Mouse (Mus musculus) left cerebral cortex, adult 18-20 months (tissue): ENCODE results near the gene Fbrsl1. TPM values are rescaled to one million over a fixed set of nuclear protein-coding genes. Genes with fewer than 3 reads are reported as not detected.
"Not testable (repeated sequence)": the region's sequence is repeated elsewhere in the genome, so short reads cannot be mapped to it uniquely, and the experiment has no call there.

Experiments
- DNase-seq, 2 experiments: peaks; one replicate each; pipeline ENCODE4 v3.0.0; 2021 to 2022; ENCODE audit warnings: low spot score in 2 of 2, mixed read lengths in 1 of 2
- total RNA-seq, 2 experiments: library from RNA; stranded (reverse); gene quantifications; 2 replicates each; pipeline ENCODE4 v1.2.3; 2021

Gene Fbrsl1
- total RNA-seq, 2 experiments from 2014 or later, result 73.8 to 80.7 TPM

DNA sequence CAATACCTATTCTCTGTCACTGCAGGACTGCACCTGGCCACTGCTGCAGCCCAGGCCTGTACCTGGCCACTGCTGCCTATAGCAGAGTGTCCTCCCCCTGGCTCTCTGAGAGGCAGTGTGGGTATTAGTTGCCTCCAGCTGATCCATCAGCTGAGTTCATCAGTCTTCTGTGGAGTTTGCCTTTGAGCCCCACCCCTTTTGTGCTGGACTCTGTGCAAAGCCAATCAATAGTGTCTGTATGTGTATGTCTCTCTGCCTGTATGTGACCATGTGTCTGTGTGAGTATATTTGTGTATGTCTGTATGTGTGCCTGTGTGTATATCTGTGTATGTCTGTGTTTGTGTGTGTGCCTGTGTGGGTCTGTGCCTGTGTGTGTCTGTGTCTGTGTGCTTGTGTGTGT is 7.0 kb upstream of the Fbrsl1 start:
- no peak for DNase-seq

- no peak for DNase-seq
These were observed 991 bp upstream of the Fbrsl1 start for GRCm38 (mm10) chr5:110449294-110449693.

- peak in 1 of 2 experiments; percentile 36 for DNase-seq
These were observed 425 bp downstream of the Fbrsl1 start for GRCm38 (mm10) chr5:110447720-110448435.

DNA sequence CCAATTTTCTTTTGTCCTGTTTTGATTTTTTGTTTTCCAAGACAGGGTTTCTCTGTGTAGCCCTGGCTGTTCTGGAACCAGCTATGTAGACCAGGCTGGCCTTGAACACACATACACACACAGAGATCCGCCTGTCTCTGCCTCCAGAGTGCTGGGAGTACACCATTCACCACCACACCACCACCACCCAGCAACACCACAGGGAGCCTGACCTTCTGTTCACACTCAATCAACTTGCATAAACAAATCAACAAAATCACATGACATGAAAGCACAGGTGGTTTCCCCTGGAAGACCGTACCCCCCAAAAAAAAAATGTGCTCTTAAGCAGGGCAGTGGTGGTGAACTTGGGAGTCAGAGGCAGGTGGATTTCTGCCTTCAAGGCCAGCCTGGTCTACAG is 3.8 kb downstream of the Fbrsl1 start:
- no peak for DNase-seq

GRCm38 (mm10) chr5:110442966-110443590 is 5.2 kb downstream of the Fbrsl1 start:
- DNase-seq, result no peak

DNA sequence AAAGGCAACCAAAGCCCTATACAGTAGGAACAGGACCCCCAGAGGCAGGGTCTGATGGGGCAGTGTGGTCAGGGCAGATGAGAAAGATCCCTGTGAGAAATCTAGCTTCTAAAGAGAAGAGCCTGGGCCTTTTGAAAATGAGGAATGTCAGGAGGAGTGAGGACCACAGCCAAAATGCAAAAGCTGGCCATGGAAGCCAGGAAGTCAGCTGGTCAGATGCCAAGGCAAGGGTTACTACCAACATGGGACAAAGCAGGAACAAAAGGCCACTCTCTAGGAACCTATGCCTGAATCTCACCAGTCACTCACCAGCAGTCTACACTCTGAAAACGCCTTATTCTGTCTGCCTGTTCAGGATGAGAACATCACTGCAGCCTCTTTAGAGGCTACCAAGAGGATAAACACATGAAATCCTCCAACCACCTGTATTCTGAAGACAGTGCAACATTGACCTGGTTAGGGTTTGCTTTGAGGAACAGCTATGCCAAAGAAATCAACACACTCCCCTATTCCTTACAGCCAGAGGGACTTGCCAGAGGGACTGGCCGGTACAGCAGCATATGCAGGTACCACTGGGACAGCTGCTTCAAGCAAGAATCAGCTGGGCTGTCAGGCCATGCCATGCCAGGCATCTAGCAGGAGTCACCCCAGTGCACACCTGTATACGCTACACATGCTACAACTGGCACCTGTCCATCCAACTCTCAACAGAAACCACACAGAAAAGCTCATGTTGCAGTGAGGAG is 8.6 kb downstream of the Fbrsl1 start:
- no peak for DNase-seq

DNA sequence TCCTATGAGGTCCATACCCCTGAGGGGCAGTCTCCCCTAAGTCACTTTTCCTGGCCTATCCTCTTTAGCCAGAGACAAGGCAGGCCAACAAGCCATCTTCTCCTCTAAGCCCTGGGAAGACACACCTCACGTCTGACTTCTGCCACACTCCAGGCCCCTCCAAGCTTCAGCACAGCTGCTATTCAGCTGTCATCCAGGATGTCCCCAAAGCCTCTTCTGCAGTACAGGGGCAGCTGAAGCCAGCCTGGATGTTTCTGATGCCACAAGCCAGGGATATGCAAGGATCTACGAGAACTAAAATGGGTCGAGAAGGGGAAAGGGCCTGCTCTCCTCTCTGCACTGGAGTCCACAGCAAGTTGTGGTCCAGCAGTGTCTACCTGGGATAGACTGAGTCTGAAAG is 9.7 kb downstream of the Fbrsl1 start:
- no peak for DNase-seq

DNA sequence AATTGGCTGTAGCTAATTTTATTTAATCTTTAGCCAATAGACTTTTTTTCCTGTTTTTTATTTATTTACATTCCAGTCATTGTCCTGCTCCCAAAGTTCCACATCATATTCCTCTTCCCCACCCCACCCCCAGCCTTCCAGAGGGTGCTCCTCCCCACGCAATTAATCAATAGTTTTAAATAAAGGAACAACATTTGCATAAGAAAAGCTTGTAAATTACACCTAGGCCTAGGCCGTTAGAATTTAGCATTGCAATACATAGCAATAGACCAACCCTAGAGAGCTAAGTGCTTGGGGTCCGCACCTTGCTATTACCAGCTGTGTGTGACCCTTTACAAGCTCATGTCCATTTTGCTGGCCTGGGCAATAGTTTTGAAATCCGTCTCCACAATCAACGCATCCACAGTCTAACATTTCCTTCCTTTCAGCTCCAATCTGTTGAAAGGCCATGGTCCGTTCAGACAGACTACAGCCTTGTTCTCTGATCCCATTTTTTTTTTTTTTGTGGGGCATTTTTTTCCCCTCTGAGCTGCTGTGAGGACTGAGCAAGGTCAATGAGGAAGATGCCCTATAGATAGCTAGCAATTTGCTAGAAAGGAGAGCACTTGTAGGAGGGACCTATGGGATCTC is 10.6 kb downstream of the Fbrsl1 start:
- DNase-seq, result no peak

DNA sequence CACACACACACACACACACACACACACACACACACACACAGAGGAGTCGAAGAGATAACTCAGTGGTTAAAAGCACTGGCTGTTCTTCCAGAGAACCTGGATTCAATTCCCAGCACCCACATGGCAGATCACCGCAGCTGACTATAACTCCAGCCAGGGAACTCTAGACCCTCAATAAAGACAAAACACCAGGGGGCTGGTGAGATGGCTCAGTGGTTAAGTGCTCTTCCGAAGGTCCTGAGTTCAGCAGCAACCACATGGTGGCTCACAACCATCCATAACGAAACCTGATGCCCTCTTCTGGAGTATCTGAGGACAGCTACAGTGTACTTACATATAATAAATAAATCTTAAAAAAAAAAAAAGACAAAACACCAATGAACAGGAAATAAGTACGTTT is 12.1 kb downstream of the Fbrsl1 start:
- DNase-seq, result not testable (repeated sequence)

DNA sequence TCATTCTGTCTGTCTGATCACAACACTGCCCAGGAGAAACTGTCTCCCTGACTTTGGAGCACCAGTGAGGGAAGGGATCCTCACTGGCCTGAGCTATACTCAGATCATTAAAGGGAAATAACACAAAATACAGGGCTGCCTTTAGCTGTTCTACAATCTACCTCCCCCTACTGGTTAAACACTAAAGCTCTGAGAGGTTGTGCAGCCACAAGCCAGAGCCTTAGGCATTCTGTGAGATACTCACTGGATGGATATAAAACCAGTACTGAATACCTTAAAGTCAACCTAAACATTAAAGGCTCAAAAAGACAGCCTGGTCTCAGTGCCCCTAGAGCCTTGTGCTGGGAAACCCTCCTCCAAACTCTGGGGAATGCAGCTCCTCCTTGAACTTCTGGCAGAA is 13.5 kb downstream of the Fbrsl1 start:
- DNase-seq, result no peak

DNA sequence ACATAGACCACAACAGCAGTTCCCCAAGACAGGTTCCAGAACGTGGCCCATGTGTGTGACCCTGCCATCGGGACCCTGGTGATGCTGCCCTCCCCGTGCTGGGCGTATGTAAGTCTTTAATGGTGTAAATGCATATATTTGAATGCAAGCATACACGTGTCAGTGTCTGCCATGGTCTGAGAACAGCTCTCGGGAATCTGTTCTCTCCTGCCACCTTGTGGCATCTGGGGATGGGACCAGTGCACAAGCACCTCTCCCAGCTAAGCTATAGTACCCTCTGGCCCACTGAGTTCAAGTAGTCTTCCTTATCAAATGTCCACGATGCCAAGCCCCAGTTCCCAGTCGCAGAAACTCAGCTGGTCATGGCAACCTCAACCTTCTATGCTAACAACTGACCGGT is 19.3 kb downstream of the Fbrsl1 start:
- DNase-seq, result peak; percentile 56 to 70

- no peak for DNase-seq
These were observed 20.0 kb downstream of the Fbrsl1 start for GRCm38 (mm10) chr5:110428290-110428689.

GRCm38 (mm10) chr5:110425187-110425586 is 23.1 kb downstream of the Fbrsl1 start:
- DNase-seq, result no peak

DNA sequence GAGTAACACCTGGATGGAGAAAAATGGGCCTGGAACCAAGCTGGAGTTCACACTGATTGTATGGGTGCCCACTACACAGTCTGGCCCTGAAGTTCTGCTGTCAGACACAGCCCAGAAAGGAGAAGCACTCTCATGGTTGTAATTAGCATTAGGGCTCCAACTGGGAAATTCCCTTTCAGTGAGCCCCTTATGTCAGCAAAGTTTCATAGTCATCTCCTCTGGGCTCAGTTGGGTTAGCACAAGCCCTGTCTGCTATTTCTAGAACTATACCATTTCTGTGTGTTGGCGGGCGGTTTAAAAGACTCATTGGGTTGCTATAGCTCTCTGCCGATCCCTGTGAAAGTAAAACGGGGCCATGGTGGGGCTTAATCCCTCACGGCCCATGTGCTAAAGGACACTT is 24.1 kb downstream of the Fbrsl1 start:
- DNase-seq, result no peak

DNA sequence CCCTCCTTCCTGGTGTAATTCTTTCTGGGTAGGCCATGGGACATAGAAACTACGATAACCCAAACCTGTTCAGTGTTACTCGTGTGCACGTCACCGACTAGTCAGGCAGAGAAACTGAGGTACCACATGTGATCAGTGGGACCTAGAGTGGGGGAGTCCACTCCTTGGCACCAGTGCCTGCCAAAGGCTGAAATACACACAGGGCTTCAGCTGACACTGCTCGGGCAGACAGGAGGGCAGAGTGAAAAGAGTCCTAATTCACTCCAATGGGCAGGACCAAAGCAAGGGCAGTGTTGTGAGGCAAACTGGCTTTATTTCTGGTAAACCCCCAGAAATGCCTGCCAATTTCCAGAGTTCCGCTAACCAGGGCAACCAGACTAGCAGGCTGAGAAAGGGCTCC is 26.9 kb downstream of the Fbrsl1 start:
- DNase-seq, result no peak

DNA sequence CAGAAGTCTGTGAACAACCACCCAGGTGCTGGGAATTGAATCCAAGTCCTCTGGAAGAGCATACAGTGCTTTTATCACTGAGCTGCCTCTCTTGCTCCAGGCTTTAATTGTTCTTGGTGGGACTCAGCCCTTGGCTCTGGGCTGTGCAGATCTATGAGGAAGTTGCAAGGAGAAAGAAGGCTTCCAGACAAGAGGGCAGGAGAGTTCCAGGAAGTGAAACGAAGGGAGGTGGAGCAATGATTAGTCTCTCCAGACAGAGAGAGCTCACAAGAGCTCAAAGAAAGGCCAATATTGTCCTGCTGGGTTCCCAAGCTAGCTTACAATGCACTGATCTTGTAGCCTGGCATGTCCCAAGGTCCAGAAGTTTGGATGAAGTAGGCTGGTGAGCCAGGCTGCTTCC is 27.4 kb downstream of the Fbrsl1 start:
- no peak for DNase-seq

- no peak for DNase-seq
These were observed 28.1 kb downstream of the Fbrsl1 start for GRCm38 (mm10) chr5:110420201-110420600.

DNA sequence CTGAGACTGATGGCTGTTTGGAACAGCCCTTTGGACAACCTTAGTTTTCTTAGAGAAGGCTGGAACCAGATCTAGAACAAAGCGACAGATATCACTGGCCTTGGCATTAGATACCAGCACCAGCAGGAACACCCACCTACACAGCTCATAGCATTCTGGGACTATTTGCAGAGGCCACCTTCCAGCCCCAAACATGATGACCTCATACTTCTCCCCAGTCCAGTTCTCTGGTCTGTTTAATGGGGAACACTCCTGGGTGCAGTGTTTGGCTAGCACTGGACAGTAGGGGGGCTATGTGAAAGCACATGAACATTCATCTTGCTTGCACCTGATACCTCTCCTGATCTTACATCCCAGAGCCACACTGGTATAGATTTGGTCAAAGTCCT is 29.8 kb downstream of the Fbrsl1 start:
- DNase-seq, result no peak

DNA sequence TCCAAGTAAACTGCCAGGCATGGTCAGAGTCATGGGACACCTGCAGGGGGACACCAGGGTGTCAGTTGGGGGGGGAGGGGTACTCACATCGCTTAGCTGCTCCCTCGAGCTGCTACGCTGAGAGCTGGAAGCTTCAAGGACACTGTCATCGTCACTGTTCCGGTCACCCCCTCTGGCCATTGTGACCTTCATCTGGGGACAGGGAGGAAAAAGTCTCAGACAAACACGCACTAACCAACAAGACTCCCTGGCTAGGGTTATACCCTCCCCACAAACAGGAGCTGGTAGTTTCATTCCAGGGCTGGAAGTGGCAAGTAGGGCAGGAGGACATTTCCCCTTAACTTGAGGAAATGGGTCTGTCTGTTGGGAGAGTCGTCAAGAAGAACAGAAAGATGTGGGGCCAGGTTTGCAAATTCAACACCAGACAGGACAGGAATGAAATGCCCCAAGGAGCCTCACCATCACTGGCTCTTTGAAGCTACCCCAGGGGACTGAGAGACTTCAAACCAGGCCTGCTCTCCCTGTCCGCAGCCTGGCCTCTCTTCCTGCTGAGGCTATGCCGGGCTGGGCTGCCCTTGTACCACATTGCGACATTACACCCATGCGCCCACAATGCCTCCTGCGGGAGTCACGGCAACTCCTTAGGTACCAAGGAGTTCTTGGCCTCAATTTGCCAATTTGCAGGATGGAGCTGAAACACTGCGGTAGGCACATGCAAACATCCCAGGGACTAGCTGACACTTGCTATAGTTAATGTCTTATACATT is 30.4 kb downstream of the Fbrsl1 start:
- no peak for DNase-seq

GRCm38 (mm10) chr5:110416825-110417401 is 31.4 kb downstream of the Fbrsl1 start:
- DNase-seq, result peak; percentile 20 to 53
